Mouse (Mus musculus): ENCODE results near the gene Vmn1r4. TPM values are rescaled to one million over a fixed set of nuclear protein-coding genes. Genes with fewer than 3 reads are reported as not detected.

Gene Vmn1r4
- polyA plus RNA-seq (2014; fragmentation: Nextera tagmentation; extraction: Ambion mirVana), result 0.12 and 0.20 TPM in 2 replicates

GRCm38 (mm10) chr6:56923726-56924707, at the start of gene Vmn1r4, which contains the start of gene Nt5c3:
TSS of gene Vmn1r4 (plus strand) at chr6:56924015.
TSS of gene Nt5c3 (minus strand) at chr6:56923932.
- H3K27me3 ChIP-seq (ENCODE audit: insufficient read depth, low read length), result no peaks in the 10 kb centered on the region
- H3K4me3 ChIP-seq (ENCODE audit: low read depth, low read length), result peak within 1 kb of the TSS; percentile 75
- peak within 1 kb of the TSS; percentile 75 for H3K9ac ChIP-seq
- H3K4me2 ChIP-seq, result peak within 1 kb of the TSS; percentile 75
- no peak for TF ChIP-seq CTCF (IDR thresholded peaks at IDR 0.05; ENCODE audit: low read depth)
- no peaks in the 10 kb centered on the region for H3K36me3 ChIP-seq (ENCODE audit: insufficient read depth)
- no peaks in the 10 kb centered on the region for H3K9me3 ChIP-seq (ENCODE audit: low read depth, low read length)
- ATAC-seq (ENCODE audit: insufficient read depth) (peak; percentile 96), DNase-seq (peak; percentile 98)
- 2% methylated on average over 64 of the region's 64 CpGs for WGBS
- peak within 1 kb of the TSS; percentile 84 for H3K27ac ChIP-seq (ENCODE audit: low read depth)
- H3K4me1 ChIP-seq (ENCODE audit: insufficient read depth), result no peaks in the 10 kb centered on the region; the same call in 1 of the 2 replicates

GRCm38 (mm10) chr6:56876870-56877269, 46.9 kb upstream of the Vmn1r4 start:
- 79% methylated on average over 4 of the region's 4 CpGs for WGBS
- H3K27ac ChIP-seq (ENCODE audit: low read depth), result no peak overlapping the region
- TF ChIP-seq CTCF (IDR thresholded peaks at IDR 0.05; ENCODE audit: low read depth), result no peak
- no peak for DNase-seq
- no peaks in the 10 kb centered on the region for H3K9me3 ChIP-seq (ENCODE audit: low read depth, low read length)
- ATAC-seq (ENCODE audit: insufficient read depth), result no peak
- no peaks in the 10 kb centered on the region for H3K27me3 ChIP-seq (ENCODE audit: insufficient read depth, low read length)
- H3K4me3 ChIP-seq (ENCODE audit: low read depth, low read length), result no peak overlapping the region
- peaks cover 64% of the 10 kb centered on the region for H3K36me3 ChIP-seq (ENCODE audit: insufficient read depth)
- no peaks in the 10 kb centered on the region for H3K4me1 ChIP-seq (ENCODE audit: insufficient read depth)
- H3K9ac ChIP-seq, result no peak overlapping the region
- H3K4me2 ChIP-seq, result no peak overlapping the region

GRCm38 (mm10) chr6:56877985-56878384, 45.8 kb upstream of the Vmn1r4 start:
- no peak overlapping the region for H3K4me3 ChIP-seq (ENCODE audit: low read depth, low read length)
- ATAC-seq (ENCODE audit: insufficient read depth) (no peak), DNase-seq (no peak)
- H3K27ac ChIP-seq (ENCODE audit: low read depth), result no peak overlapping the region
- no peaks in the 10 kb centered on the region for H3K27me3 ChIP-seq (ENCODE audit: insufficient read depth, low read length)
- H3K36me3 ChIP-seq (ENCODE audit: insufficient read depth), result peaks cover 63% of the 10 kb centered on the region
- H3K4me2 ChIP-seq, result no peak overlapping the region
- no peak for TF ChIP-seq CTCF (IDR thresholded peaks at IDR 0.05; ENCODE audit: low read depth)
- no peaks in the 10 kb centered on the region for H3K4me1 ChIP-seq (ENCODE audit: insufficient read depth)
- H3K9me3 ChIP-seq (ENCODE audit: low read depth, low read length), result no peaks in the 10 kb centered on the region
- 91% methylated on average over 8 of the region's 8 CpGs for WGBS
- H3K9ac ChIP-seq, result no peak overlapping the region

- H3K4me2 ChIP-seq, result no peak overlapping the region
- DNase-seq (peak; percentile 3), ATAC-seq (ENCODE audit: insufficient read depth) (peak; percentile 49; the same call in 1 of the 2 replicates)
- no peaks in the 10 kb centered on the region for H3K27me3 ChIP-seq (ENCODE audit: insufficient read depth, low read length)
- no peaks in the 10 kb centered on the region for H3K9me3 ChIP-seq (ENCODE audit: low read depth, low read length)
- H3K9ac ChIP-seq, result no peak overlapping the region
- peaks cover 62% of the 10 kb centered on the region for H3K36me3 ChIP-seq (ENCODE audit: insufficient read depth)
- H3K4me3 ChIP-seq (ENCODE audit: low read depth, low read length), result no peak overlapping the region
- H3K27ac ChIP-seq (ENCODE audit: low read depth), result no peak overlapping the region
- 39% methylated on average over 1 of the region's 1 CpGs for WGBS
- no peak for TF ChIP-seq CTCF (IDR thresholded peaks at IDR 0.05; ENCODE audit: low read depth)
- H3K4me1 ChIP-seq (ENCODE audit: insufficient read depth), result no peaks in the 10 kb centered on the region
Measured at GRCm38 (mm10) chr6:56879352-56879955, 44.4 kb upstream of the Vmn1r4 start.

- no peak for TF ChIP-seq CTCF (IDR thresholded peaks at IDR 0.05; ENCODE audit: low read depth)
- H3K36me3 ChIP-seq (ENCODE audit: insufficient read depth), result peaks cover 37% of the 10 kb centered on the region
- no peak overlapping the region for H3K4me2 ChIP-seq
- no peak overlapping the region for H3K27ac ChIP-seq (ENCODE audit: low read depth)
- H3K9ac ChIP-seq, result no peak overlapping the region
- H3K4me3 ChIP-seq (ENCODE audit: low read depth, low read length), result no peak overlapping the region
- H3K27me3 ChIP-seq (ENCODE audit: insufficient read depth, low read length), result no peaks in the 10 kb centered on the region
- H3K9me3 ChIP-seq (ENCODE audit: low read depth, low read length), result no peaks in the 10 kb centered on the region
- 94% methylated on average over 6 of the region's 6 CpGs for WGBS
- DNase-seq (no peak), ATAC-seq (ENCODE audit: insufficient read depth) (no peak)
- H3K4me1 ChIP-seq (ENCODE audit: insufficient read depth), result no peaks in the 10 kb centered on the region
Measured at GRCm38 (mm10) chr6:56888561-56888960, 35.3 kb upstream of the Vmn1r4 start.

GRCm38 (mm10) chr6:56890762-56891161, 33.1 kb upstream of the Vmn1r4 start:
- DNase-seq (no peak), ATAC-seq (ENCODE audit: insufficient read depth) (no peak)
- 88% methylated on average over 2 of the region's 2 CpGs for WGBS
- Histone ChIP-seq H3K27ac (ENCODE audit: low read depth) (no peak overlapping the region), H3K36me3 (ENCODE audit: insufficient read depth) (peaks cover 30% of the 10 kb centered on the region), H3K4me1 (ENCODE audit: insufficient read depth) (no peaks in the 10 kb centered on the region), H3K9ac (no peak overlapping the region), H3K27me3 (ENCODE audit: insufficient read depth, low read length) (no peaks in the 10 kb centered on the region), H3K4me2 (no peak overlapping the region), H3K9me3 (ENCODE audit: low read depth, low read length) (no peaks in the 10 kb centered on the region), H3K4me3 (ENCODE audit: low read depth, low read length) (no peak overlapping the region)
- no peak for TF ChIP-seq CTCF (IDR thresholded peaks at IDR 0.05; ENCODE audit: low read depth)

- Histone ChIP-seq H3K4me2 (no peak overlapping the region), H3K27me3 (ENCODE audit: insufficient read depth, low read length) (no peaks in the 10 kb centered on the region), H3K4me3 (ENCODE audit: low read depth, low read length) (no peak overlapping the region), H3K36me3 (ENCODE audit: insufficient read depth) (no peaks in the 10 kb centered on the region), H3K9me3 (ENCODE audit: low read depth, low read length) (no peaks in the 10 kb centered on the region), H3K9ac (no peak overlapping the region), H3K4me1 (ENCODE audit: insufficient read depth) (peaks cover 6% of the 10 kb centered on the region), H3K27ac (ENCODE audit: low read depth) (no peak overlapping the region)
- no peak for ATAC-seq (ENCODE audit: insufficient read depth)
- WGBS, result 64% methylated on average over 3 of the region's 3 CpGs
- DNase-seq, result no peak
- no peak for TF ChIP-seq CTCF (IDR thresholded peaks at IDR 0.05; ENCODE audit: low read depth)
Measured at GRCm38 (mm10) chr6:56899601-56900000, 24.2 kb upstream of the Vmn1r4 start.

All from lung, embryonic 14.5 days (tissue).